Mouse (Mus musculus) MN1 (cell line): ENCODE measurements around the gene Slc19a1.

Experiments used
- DNase-seq: peaks from one replicate; pipeline ENCODE4 v3.0.0-alpha.2; 2016; ENCODE audit warnings: low spot score

Slc19a1 gene

DNA sequence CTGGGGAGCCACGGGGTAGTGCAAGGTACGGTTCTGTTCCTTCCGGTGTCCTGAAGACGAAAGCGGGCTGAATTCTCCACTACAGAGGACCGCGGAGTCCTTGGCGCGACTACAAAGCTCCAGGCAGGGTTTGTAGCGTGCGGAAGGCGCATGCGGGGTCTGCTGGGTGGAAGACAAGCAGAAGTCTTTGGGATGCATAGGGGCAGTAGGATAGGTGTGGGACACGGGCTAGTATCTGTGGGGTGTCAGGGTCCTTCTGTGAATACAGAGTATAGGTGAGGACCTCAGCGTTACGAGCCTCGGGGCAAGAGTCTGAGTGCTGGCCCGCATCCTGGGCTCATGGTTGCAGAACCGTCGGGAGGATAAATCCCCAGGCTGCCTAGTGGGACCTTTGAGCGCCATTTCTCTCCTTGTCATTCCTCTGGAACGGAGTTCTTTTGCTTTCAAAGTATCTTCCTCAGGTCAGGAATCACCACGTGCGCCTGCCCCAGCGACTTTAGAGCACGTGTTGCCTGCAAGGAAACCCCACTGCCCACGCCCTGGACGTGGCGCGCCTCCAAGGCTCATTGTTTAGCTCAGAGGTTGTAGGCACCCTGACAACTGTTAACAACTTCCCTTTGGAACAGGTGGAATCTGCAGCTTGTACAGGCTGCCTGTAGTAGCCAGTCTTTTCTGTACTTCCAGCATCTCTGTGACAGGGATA, 1.4 kb downstream of the Slc19a1 start:
- DNase-seq = peak; percentile 62

DNA sequence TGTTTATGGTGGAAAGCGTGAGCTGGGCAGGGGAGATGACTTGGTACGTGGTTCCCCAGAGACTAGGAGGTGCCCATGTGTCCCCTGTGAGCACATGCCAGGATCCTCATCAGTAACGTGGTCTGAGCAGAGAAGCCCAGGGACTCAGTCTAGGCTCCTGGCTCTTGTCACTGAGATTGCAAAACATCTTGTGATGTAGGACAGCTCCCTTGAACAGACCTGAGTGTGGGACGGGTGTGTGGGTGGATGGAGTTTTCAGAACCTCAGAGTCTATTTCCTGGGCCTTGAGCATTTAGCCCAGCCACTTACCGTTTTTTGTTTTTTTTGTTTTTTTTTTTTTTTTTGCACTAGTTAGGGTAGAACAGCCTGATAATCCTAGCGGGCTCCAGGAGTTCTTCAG, 3.4 kb downstream of the Slc19a1 start:
- DNase-seq = peak; percentile 52

DNA sequence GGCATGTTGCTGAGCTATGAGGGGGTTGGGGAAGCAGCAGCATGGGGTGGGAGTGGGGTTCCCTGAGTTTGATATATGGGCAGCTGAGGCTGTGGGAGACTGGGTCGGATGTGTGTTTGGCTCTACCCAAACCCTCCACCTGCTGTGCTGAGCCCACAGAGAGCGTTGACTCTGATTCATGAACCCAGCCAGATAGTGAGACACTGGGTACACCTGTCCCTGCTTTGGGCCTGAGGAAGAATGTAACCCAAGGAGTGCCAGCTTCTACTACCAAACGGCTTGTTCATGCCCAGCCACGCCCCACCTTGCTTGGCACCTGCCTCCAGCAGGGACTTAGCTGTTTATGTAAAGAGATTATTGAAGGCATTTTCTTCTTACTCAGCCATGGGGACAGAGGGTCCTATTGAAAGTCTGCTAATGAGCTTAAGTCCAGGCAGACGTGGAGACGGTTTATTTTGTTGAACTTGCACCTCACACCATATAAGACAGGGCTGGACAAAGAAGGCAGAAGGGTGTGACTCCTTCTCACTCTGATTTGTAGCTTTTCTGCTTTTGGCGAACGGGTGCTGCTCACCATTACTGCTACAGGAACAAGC, 6.6 kb downstream of the Slc19a1 start:
- DNase-seq = no peak

DNA sequence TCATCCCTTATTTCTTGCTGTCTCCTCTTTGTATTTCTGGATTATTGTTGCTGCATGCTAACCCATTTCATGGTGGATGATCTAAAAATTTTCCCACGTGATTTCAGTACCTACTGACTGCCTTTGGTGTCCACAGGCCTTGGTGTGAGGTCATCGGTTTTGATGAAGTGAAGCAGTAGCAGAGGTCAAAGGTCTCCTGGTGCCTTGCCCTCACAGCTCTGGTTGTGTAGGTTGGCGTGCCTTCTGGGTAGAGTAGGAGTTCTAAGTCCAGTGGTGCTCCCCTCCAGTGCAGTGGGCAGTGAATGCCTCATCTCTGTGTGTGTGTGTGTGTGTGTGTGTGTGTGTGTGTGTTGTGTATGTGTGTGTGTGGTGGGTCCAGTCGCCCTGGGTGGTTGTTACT, 16.2 kb downstream of the Slc19a1 start:
- DNase-seq = no peak

DNA sequence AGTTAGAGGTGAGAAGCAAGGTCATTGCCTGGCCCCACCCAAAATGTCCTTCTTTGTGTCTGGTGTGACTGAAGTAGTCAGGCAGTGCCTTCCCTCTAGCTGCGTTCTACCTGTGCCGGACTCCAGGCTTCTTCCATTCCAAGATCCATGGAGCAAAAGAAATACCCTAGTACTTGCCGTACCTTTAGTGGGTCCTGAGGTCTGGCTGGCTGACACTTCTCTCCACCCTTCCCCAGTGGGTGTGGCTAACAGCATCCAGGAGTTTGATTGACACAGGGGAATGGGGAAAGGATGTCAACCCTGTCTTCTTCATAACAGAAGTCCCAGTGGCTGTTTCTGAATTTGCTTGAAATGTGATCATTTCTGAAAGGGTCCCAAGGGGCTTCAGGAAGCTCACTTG, 16.6 kb downstream of the Slc19a1 start:
- DNase-seq = no peak

DNA sequence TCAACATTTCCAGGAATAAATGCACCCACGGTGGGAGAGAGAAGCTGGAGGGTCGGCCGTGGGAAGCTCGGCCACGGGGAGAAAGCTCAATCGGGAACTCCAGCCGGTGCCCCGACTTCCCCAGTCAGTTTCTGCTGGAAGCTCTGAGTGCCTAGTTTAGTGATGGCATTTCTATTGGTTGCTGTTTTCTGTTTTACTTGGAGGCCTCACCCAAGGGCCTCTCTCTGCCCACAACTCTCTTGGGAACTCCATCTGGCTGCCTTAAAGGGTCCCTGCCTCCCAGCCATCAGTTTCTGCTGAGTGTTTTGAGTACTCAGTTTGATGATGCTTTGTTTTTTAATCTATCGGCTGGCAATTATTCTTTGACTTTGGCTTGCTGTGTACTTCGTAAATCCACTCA, 24.7 kb downstream of the Slc19a1 start:
- DNase-seq = no peak

DNA sequence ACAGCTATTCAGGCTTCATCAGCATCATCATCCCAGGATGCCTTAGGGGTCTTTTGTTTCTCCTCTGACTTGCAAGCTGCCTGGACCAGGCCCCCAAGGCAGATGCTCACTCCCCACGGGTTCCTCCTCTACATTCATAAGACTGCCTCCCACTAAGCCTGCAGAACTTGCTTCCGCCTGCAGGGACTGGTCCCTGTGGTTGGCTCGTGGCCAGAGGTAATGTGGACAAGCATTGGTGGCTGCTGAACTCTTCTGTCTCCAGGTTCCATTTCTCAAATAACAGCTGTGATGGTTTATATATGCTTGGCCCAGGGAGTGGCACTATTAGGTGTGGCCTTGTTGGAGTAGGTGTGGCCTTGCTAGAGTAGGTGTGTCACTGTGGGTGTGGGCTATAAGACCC, 29.4 kb downstream of the Slc19a1 start:
- no peak for DNase-seq

DNA sequence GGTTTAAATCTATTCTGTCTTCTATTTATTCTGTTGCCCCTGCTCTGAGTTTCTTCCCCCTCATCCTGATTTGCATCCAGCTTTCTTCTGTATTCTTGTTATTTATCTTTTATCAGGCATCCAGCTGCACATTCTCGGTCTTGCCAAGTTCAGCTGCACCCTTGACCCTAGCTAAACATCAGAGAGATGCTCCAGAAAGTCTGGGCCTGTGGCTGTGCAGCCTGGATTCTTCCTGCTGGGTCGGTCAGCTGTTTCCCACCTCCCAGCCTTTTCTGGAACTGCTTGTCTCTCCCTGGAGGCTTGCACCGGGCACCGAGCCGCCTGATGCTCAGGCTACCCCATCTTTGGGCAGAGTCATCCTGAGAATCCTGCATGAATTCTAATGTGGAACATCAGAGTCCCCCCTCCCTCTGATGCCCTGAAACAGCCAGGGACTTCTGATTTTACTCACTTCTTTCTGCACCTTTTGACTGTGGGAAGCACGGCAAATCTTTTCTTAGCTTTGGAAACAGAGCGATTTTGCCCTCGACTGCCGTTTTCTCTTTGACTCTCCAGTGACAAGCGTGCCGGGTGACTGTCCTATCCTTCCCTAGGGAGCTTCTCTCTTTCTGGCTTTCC, 30.5 kb downstream of the Slc19a1 start:
- no peak for DNase-seq

DNA sequence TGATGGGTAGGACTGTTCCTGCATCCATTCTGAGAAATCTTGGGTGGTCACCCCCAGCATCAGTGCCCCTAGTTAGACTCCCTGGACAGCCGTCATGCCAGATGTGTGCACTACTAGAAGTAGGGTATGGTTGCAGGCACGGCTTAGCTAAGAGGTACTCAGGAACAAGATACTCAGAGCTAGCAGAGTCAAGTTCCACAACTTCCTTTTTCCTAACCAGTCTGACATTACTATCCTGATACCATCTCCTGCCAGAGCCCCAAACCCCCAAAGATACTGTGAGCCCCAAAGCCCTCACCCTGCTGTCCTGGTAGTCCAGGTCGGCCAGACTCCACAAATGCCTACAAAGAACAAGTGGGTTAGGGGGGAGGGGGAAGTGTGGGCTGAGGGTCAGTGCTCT, 32.2 kb downstream of the Slc19a1 start:
- DNase-seq = no peak

DNA sequence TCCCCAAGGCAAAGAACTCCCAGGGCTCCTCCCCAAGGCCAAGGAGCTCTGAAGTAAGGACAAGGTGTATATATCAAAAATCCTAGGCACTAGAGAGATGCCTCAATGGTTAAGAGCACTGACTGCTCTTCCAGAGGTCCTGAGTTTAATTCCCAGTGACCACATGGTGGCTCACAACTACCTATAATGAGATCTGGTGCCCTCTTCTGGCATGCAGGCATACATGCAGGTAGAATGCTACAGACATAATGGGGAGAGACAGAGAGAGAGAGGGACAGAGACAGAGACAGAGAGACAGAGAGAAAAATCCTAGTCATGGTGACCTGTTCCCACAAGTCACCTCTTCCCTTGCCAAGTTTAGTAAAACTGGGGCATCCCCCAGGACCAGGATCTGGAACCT, 32.6 kb downstream of the Slc19a1 start:
- no peak for DNase-seq

DNA sequence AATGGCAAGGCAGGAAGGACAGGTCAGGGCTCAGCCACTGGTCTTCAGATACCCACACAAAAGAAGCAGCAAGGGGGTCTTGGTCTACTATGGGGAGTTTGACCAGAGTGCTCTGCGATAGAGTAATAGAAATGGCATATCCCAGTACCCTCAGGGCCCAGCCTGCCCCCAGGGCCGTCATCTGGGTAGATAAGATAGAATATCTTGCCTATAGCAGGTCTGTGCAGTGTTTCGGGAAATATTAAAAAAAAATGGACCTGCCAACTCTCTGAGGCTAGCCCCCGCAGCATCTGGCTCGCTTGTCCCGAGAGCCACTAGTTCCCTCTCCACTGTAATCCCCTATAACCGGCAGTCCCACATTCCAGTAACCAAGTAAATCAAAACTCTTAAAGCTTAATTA, 36.4 kb downstream of the Slc19a1 start:
- DNase-seq = no peak

DNA sequence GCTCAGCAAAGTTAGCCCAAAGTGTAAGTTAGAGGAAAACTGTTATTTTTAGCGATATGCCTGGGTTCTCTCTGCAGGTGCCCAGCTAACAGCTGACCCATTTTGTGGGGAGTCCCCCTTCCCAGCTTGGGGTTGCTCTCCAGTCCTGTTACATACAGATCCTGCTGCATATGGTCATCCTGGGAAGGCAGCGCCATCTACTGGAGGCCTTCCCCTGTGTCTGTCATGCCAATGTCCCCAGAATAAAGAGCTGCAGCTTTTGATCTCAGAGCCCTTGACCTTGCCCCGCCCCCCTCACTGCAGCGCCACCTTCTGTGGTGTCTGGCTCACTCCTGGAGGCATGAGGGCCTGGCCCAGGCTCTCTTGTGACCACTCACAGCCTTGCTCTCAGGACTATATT, 38.0 kb downstream of the Slc19a1 start:
- peak; percentile 80 for DNase-seq

DNA sequence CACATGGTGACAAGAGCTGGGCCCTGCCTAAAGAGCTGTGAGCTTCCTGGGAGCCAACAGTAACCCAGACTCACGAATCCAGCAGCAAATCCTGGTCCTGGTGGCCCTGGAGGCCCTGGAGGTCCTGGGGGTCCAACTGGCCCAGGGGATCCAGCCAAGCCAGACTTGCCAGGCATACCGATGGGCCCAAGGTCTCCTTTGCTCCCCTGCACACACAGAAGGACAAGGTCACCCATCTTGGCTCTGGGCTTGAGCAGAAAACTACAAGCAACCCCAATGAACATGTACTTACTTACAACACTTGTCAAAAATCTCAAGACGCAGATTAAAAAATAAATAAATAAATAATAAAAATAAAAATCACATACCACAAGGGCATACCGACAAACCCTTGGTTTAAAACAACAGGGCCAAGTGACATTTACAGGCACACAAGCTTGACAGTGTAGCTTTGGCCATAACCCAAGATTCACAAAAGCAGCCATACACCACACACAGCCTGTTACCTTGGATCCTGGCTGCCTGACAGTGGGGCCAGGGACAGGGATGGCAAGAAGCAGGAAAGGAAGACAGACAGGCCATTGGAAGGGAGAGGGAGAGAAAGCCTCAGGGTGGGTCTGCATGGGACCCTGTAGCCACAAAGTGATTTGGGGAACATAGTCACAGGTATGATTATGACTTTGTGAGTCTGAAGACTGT, 42.4 kb downstream of the Slc19a1 start:
- DNase-seq = no peak

DNA sequence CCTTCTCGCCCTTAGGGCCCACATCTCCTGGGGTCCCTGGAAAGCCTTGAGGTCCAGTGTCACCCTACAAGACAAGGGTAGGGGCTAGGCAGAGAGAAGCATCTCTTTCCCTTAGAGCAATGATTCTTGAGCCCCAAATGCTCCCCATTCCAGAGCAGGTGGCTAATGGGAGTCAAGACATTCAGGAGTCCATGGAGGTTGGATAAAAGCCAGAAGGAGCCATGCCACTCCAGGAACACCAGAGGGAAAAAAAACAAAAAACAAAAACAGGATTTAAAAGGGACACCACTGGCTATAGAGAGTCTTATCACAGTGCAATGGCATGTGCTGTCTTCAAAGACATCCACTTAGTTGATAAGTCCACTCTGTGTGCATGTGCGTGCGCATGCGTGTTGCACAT, 46.4 kb downstream of the Slc19a1 start:
- no peak for DNase-seq

DNA sequence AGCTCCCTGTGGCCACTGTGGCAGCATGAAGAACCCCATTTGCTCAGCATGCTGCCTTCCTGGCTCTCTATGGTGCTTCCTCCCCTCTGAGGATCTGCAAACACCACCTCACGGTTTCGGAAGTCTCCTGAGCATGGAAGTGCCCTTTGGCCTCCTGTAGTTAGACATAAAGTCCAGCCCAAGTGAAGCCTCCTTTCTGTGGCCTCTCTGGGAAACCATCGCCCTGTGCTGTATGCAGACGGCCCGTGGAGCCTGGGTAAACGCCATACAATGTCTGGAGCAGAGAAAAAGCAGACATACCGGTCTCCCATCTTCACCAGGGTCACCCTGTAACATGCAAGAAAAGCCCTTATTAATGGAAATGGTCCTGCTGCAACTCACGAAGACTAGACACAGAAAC, 46.9 kb downstream of the Slc19a1 start:
- no peak for DNase-seq

DNA sequence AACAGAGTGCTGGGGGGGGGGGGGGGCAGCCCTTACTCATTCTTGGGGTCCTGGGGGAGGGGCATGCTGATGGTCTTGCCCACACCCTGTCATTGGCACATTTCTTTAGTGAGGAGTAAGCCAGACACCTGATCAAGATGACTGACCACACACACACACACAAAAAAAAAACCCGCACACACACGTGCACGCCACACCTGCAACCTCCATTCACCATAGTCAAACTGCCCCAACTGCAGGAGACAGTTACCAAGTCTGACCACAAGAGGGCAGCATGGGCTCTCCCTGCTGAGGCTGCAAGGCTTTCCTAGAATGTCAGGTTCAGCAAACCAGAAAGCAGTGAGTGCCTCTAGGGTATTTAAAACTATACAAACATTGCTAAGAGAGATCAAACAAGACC, 50.4 kb downstream of the Slc19a1 start:
- peak; percentile 94 for DNase-seq

DNA sequence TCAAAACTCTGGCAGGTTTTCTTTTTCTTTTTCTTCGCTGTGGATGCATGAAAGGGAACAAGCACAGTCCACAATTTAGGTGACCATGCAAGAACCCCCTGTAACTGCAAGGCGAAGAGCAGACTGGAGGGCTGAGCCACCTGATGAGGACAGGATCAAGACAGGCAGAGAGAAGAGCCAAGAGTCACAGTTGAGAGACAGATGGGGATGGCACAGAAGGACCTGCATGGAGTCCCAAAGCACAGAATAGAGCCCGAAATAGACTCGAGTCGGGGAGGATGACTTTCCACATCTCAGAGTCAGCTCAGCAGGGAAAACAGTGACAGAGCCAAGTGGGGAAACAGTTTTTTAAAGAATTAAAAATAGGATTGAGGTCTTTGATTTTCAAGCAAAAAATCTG, 50.9 kb downstream of the Slc19a1 start:
- no peak for DNase-seq

DNA sequence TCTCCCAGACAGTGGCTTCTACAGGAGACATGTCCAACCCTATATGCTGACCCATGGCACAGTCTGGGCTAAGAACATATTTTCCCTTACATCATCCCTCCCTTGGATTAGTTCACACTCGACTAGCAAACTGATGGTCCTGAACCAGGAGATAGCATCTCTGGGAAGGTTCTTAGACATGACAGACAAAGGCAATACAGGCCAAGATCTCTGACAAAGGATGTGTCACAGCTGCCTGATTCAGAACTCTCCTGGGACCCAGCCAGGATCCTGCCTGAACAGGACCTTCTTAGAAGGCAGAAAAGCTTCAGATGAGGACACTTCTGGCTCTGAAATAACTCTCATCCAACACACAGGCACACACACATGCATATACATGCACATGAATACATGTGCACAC, 52.5 kb downstream of the Slc19a1 start:
- peak; percentile 83 for DNase-seq

DNA sequence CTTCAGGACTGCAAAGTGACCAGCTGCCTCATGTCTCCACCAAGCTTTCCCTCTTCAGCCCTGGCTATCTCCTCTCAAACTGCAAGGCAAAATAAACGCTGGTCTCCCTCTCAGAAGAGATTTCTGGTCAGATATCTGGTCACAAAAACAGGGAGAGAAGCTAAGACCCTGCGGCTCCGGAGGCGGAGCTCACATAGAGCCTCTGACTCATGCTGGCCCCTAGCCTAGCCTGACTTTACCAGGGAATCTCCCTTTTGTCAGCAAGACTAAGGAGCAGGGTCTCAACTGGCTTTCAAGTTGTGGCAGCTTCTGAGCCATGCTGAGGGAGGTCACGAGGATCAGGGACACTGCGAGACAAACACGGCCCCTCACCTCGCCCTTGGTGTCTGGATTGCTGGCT, 57.3 kb downstream of the Slc19a1 start:
- peak; percentile 86 for DNase-seq

DNA sequence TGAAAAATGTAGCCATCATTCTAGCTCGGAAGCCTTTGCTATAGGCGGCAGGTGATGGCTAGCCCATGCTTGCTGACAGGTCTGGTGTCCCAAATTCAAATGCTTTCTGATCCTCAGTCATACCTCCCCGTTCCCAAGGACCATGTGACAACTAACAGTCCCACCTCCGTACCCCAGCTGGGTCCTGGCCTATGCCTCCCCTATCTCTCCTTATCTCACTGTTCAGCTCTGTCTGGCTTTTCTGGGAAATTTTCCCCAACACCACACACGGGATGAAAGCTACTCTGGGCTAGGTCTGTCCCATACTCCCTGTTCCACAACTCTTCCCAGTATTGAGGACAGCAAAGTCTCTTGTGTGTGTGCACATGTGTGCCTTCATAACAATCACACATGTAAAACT, 58.0 kb downstream of the Slc19a1 start:
- no peak for DNase-seq

DNA sequence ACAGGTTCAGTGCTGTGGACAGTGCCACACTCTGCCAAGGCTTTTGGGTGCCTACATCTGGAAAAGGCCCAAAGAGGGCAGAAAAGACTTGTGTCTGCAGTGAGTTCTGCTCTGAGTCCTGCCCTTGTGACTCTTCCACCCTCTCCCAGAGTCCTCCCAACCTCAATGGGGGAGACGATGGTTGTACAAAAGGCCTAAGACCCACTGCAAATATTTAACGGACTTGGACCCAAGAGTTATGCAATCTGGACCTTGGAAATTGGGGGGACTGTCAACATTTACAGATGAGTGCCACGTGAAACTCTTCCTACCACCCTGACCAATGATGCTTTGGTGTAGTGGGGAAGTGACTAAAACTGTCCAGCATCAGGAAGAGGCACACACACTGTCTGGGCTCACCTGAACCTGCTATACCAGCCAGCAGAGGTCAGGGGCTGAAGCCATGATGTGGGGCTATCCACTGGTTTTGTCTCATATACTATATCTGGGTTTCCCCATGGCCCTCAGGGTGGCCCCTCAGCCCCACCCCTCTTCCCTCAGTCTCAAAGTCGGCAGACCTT, 59.6 kb downstream of the Slc19a1 start:
- no peak for DNase-seq

DNA sequence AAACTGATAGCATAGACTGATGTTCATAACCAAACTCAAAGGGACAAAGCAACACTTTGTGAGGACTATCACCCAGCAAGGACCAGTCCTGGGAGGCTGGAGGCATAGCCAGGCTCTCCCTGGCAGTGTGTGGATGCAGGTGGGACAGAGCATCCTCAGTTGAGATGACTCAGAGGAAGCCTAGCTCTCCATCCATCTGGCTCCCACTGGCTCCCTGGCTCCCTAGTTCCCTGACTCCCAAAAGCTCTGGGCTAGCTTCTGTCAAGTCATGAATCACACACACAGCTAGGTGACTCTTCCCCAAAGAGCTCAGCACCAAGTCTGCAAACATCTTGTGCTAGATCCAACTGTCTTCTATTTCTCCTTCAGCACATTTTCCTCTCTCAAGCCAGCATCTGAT, 61.8 kb downstream of the Slc19a1 start:
- no peak for DNase-seq

DNA sequence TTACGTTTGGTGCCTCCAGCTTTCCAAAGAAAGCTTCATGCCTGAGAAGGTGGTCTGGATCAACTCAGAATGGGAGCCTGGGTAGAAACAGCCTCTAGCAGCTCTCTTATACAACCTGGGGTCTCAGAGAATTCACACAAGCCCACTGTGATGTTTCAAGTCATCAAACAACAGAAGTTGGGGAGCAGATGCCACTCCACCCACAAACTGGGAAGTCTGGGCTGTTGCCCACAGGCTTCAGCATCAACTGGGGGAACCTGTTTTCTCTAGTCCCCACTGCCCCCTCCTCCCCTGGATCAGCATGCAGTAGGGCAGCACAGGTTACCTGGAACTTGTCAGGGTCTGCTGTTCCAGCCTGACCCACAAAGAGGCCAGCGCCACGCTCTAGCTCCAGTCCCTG, 63.6 kb downstream of the Slc19a1 start:
- no peak for DNase-seq
